Mouse (Mus musculus): ENCODE measurements around the gene Camta2. TPM values are rescaled to one million over a fixed set of nuclear protein-coding genes. Genes with fewer than 3 reads are reported as not detected.
A peak's percentile ranks its signal among the peaks of the same experiment; 100 is the strongest.

The Camta2 gene
- total and polyA plus RNA-seq, 2 experiments from 2014 or later, result 24.0 to 24.5 TPM

GRCm38 (mm10) chr11:70630129-70630528 is 57.8 kb downstream of the Camta2 start:
- no peaks in the 10 kb centered on the region for H3K9me3 ChIP-seq (ENCODE audit: low read length)
- ATAC-seq (ENCODE audit: low FRiP score) (no peak), DNase-seq (ENCODE audit: low spot score) (no peak)
- no peak for TF ChIP-seq CTCF (IDR thresholded peaks at IDR 0.05)
- H3K4me1 ChIP-seq (ENCODE audit: insufficient read depth, low read length), result no peaks in the 10 kb centered on the region
- H3K27me3 ChIP-seq (ENCODE audit: insufficient read depth, low read length), result no peaks in the 10 kb centered on the region
- H3K27ac ChIP-seq (ENCODE audit: low read depth, low read length), result no peak overlapping the region
- H3K36me3 ChIP-seq (ENCODE audit: insufficient read depth, low read length), result no peaks in the 10 kb centered on the region
- H3K4me2 ChIP-seq (ENCODE audit: low read depth, low read length, poor library complexity, severe bottlenecking), result no peak overlapping the region
- no peak overlapping the region for H3K9ac ChIP-seq (replicated peaks; ENCODE audit: low read length, poor library complexity, severe bottlenecking)
- WGBS, result 59% methylated on average over 7 of the region's 7 CpGs
- no peak overlapping the region for H3K4me3 ChIP-seq (ENCODE audit: low read depth, low read length)

- ATAC-seq (ENCODE audit: low FRiP score) (no peak), DNase-seq (ENCODE audit: low spot score) (no peak)
- WGBS, result 60% methylated on average over 5 of the region's 5 CpGs
- H3K9ac ChIP-seq (replicated peaks; ENCODE audit: low read length, poor library complexity, severe bottlenecking), result no peak overlapping the region
- TF ChIP-seq CTCF (IDR thresholded peaks at IDR 0.05), result peak; percentile 50
- no peaks in the 10 kb centered on the region for H3K9me3 ChIP-seq (ENCODE audit: low read length)
- no peaks in the 10 kb centered on the region for H3K36me3 ChIP-seq (ENCODE audit: insufficient read depth, low read length)
- no peak overlapping the region for H3K4me3 ChIP-seq (ENCODE audit: low read depth, low read length)
- H3K27ac ChIP-seq (ENCODE audit: low read depth, low read length), result no peak overlapping the region
- H3K4me2 ChIP-seq (ENCODE audit: low read depth, low read length, poor library complexity, severe bottlenecking), result no peak overlapping the region
- H3K4me1 ChIP-seq (ENCODE audit: insufficient read depth, low read length), result no peaks in the 10 kb centered on the region
- H3K27me3 ChIP-seq (ENCODE audit: insufficient read depth, low read length), result no peaks in the 10 kb centered on the region
Observed at GRCm38 (mm10) chr11:70629557-70629956, 58.3 kb downstream of the Camta2 start.

- DNase-seq (ENCODE audit: low spot score) (no peak), ATAC-seq (ENCODE audit: low FRiP score) (no peak)
- Histone ChIP-seq H3K9ac (replicated peaks; ENCODE audit: low read length, poor library complexity, severe bottlenecking) (no peak overlapping the region), H3K36me3 (ENCODE audit: insufficient read depth, low read length) (no peaks in the 10 kb centered on the region), H3K27ac (ENCODE audit: low read depth, low read length) (no peak overlapping the region), H3K9me3 (ENCODE audit: low read length) (no peaks in the 10 kb centered on the region), H3K4me2 (ENCODE audit: low read depth, low read length, poor library complexity, severe bottlenecking) (no peak overlapping the region), H3K4me1 (ENCODE audit: insufficient read depth, low read length) (no peaks in the 10 kb centered on the region), H3K27me3 (ENCODE audit: insufficient read depth, low read length) (no peaks in the 10 kb centered on the region), H3K4me3 (ENCODE audit: low read depth, low read length) (no peak overlapping the region)
- 65% methylated on average over 2 of the region's 2 CpGs for WGBS
- no peak for TF ChIP-seq CTCF (IDR thresholded peaks at IDR 0.05)
Observed at GRCm38 (mm10) chr11:70628431-70628830, 59.5 kb downstream of the Camta2 start.

- Histone ChIP-seq H3K4me1 (ENCODE audit: insufficient read depth, low read length) (no peaks in the 10 kb centered on the region), H3K27ac (ENCODE audit: low read depth, low read length) (no peak overlapping the region), H3K4me2 (ENCODE audit: low read depth, low read length, poor library complexity, severe bottlenecking) (no peak overlapping the region), H3K9ac (replicated peaks; ENCODE audit: low read length, poor library complexity, severe bottlenecking) (no peak overlapping the region), H3K9me3 (ENCODE audit: low read length) (no peaks in the 10 kb centered on the region), H3K27me3 (ENCODE audit: insufficient read depth, low read length) (no peaks in the 10 kb centered on the region), H3K36me3 (ENCODE audit: insufficient read depth, low read length) (no peaks in the 10 kb centered on the region), H3K4me3 (ENCODE audit: low read depth, low read length) (no peak overlapping the region)
- 79% methylated on average over 4 of the region's 4 CpGs for WGBS
- TF ChIP-seq CTCF (IDR thresholded peaks at IDR 0.05), result no peak
- DNase-seq (ENCODE audit: low spot score) (no peak), ATAC-seq (ENCODE audit: low FRiP score) (no peak)
Observed at GRCm38 (mm10) chr11:70626877-70627276, 61.0 kb downstream of the Camta2 start.

DNA sequence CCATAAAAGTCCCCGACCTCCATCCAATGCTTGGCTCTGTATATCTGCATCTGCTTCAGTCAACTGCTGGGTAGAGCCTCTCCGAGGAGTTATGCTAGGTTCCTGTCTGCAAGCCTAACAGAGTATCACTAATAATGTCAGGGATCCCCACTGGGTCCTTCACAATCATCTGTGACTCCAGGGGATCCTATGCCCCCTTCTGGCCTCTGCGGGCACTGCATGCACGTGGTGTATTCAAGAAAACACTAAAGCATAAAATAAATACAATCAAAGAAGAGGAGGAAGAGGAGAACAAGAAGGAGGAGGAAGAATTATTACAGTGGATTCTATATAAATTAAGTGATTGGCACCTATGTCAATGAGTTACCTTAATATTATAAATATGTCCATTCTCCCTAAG is 62.4 kb downstream of the Camta2 start:
- Histone ChIP-seq H3K9ac (replicated peaks; ENCODE audit: low read length, poor library complexity, severe bottlenecking) (no peak overlapping the region), H3K4me3 (ENCODE audit: low read depth, low read length) (no peak overlapping the region), H3K36me3 (ENCODE audit: insufficient read depth, low read length) (no peaks in the 10 kb centered on the region), H3K27me3 (ENCODE audit: insufficient read depth, low read length) (no peaks in the 10 kb centered on the region), H3K4me1 (ENCODE audit: insufficient read depth, low read length) (no peaks in the 10 kb centered on the region), H3K27ac (ENCODE audit: low read depth, low read length) (no peak overlapping the region), H3K4me2 (ENCODE audit: low read depth, low read length, poor library complexity, severe bottlenecking) (no peak overlapping the region), H3K9me3 (ENCODE audit: low read length) (no peaks in the 10 kb centered on the region)
- DNase-seq (ENCODE audit: low spot score), result peak; percentile 40
- 47% methylated on average over 4 of the region's 4 CpGs for WGBS
- TF ChIP-seq CTCF (IDR thresholded peaks at IDR 0.05), result peak; percentile 75
- no peak for ATAC-seq (ENCODE audit: low FRiP score)

DNA sequence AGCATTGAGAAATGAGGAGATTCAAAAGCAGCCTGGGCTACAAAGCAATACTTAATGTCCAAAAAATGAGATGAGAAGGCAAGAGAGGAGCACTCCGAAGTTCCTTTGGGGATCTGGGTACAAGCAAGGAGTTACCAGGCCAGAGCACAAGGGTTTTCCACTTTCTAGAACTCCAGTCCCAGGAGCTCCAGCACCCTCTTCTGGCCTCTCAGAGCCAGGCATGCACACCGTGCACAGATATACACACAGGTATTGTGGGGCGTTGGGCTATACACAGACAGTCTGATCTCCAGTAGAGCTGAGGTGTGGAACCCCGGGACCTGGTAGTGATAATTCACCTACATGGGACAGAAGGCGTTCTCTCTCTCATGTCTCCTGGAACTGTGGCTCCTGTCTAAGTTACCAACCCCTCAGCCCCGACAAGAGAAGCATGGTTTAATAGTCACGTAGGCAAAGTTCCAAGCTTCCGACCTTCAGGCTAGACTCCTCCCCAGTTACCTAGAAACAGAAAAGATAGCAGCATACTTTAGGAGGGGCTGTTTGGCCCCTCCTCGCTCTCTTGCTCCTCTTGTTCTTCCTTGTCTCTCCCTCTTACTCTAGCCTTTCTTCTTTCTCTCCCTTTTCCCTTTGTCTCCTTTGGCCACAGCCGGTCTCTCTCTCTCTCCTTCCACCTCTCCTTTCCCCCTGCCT is 64.7 kb downstream of the Camta2 start:
- Histone ChIP-seq H3K36me3 (ENCODE audit: insufficient read depth, low read length) (no peaks in the 10 kb centered on the region), H3K4me2 (ENCODE audit: low read depth, low read length, poor library complexity, severe bottlenecking) (no peak overlapping the region), H3K4me1 (ENCODE audit: insufficient read depth, low read length) (no peaks in the 10 kb centered on the region), H3K9me3 (ENCODE audit: low read length) (no peaks in the 10 kb centered on the region), H3K9ac (replicated peaks; ENCODE audit: low read length, poor library complexity, severe bottlenecking) (no peak overlapping the region), H3K27ac (ENCODE audit: low read depth, low read length) (no peak overlapping the region), H3K4me3 (ENCODE audit: low read depth, low read length) (no peak overlapping the region), H3K27me3 (ENCODE audit: insufficient read depth, low read length) (no peaks in the 10 kb centered on the region)
- ATAC-seq (ENCODE audit: low FRiP score) (no peak), DNase-seq (ENCODE audit: low spot score) (no peak)
- WGBS, result 83% methylated on average over 10 of the region's 10 CpGs
- TF ChIP-seq CTCF (IDR thresholded peaks at IDR 0.05), result peak; percentile 47

Data from midbrain, postnatal 0 days (tissue).